Mouse (Mus musculus): Measurements from ENCODE around the gene Cldn6.

The Cldn6 gene

GRCm38 (mm10) chr17:23675564-23676281 is 3.3 kb upstream of the Cldn6 start:
- DNase-seq: peak; percentile 58 to 76

DNA sequence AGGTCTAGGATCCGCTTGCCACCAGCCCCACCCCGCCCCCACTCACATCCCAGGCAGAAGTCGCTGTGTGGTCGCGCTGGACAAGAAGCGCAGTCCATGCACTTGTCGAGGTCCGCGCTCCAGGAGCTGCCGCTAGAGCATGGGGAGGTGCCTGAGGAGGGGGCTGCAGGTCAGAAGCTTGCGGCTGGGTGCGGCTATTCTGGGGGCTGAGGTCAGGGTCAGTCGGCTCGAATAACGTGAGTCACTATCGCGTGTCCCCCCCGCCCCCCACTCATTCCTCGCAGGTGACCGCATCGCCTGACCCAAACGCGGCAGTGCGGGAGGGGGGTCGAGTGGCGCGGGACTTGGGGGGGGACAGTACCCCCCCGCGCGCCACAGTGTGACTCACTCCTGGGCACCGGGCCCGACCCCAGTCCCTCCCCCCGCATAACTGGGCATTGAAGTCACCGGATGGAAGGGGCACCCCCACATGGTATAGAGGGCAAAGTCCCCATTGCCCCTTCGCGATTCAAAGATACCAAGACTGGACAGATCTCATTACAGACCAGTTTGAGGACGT is 2.5 kb upstream of the Cldn6 start:
- DNase-seq: peak; percentile 52 to 72

DNA sequence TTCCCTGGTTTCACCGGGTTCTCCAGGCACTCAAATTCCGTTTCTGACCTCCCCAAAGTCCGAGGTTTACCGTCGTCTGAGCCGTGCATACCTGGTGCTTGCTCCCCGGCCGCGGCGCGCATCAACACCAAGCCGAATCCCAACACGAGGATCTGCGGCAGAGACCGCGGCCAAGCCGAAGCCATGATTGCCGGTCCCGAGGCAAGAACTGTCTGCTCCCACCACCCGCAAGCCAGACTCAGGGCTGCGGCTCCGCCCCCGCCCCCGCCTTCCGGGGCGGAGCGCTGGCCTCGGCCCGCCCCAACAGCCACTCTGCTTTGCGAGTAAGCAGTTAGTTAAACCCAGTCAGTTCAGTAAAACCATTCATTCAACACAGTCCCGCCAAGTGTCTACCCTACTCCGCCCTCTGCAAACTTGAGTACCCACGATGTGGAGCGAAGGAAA is 1.8 kb upstream of the Cldn6 start, which contains the start of gene Tnfrsf12a:
Gene Tnfrsf12a (minus strand): TSS at position 233 of the 444 bp plus-strand sequence.
- DNase-seq: peak; percentile 85 to 91

DNA sequence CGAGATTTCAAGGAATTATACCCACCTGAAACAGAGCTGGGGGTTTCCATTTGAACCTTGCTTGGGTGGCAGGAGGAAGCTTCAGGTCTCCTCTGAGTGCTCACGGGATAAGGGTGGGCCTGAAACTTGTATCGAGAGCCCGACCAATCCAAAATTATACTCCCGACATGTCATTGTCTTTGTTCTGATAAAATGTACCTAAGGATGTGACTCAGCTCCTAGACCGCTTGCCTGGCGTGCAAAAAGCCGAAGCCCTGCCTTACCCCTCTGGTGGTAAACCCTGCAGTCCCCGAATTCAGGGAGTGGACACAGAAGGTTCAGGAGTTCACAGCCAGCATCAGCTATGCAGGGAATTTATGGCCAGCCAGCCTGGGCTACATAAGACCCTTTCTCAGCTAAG is 1.3 kb downstream of the Cldn6 start:
- DNase-seq: no peak

DNA sequence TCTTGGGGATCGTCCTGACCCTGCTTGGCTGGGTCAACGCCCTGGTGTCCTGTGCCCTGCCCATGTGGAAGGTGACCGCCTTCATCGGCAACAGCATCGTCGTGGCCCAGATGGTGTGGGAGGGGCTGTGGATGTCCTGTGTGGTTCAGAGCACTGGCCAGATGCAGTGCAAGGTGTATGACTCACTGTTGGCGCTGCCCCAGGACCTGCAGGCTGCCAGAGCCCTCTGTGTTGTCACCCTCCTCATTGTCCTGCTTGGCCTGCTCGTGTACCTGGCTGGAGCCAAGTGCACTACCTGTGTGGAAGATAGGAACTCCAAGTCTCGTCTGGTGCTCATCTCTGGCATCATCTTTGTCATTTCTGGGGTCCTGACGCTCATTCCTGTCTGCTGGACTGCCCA is 2.0 kb downstream of the Cldn6 start:
- no peak for DNase-seq

DNA sequence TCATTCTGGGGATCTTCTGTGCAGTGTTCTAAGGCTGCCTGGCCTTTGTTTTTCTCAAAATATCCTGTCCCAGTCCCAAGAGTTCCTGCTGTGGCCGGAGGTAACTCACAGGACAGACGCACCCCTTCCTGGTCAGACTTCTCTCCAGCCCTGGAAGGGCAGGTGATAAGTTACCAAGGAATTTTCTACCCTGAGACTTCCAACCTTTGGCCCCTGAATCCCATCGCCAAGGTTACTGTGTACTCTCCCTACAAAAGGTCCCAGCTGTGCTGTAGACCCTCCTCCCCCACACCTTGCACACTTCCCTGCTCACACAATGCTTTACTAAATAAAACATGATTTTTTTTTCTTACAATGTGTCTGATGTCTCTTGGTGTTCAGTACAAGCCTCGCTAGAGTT is 3.0 kb downstream of the Cldn6 start:
- DNase-seq: no peak

- no peak for DNase-seq
These were observed 3.5 kb downstream of the Cldn6 start for GRCm38 (mm10) chr17:23682530-23682929.

GRCm38 (mm10) chr17:23683226-23683625 is 4.2 kb downstream of the Cldn6 start:
- no peak for DNase-seq

- peak; percentile 66 to 76 for DNase-seq
These were observed 5.0 kb downstream of the Cldn6 start, which contains the start of gene Cldn9 for GRCm38 (mm10) chr17:23683856-23684672. Gene Cldn9 (minus strand): TSS chr17:23684026.

- no peak for DNase-seq
These were observed 15.4 kb downstream of the Cldn6 start for GRCm38 (mm10) chr17:23694491-23694890.

GRCm38 (mm10) chr17:23695801-23696200 is 16.8 kb downstream of the Cldn6 start:
- no peak for DNase-seq

- DNase-seq: peak; percentile 52 to 67
These were observed 20.4 kb downstream of the Cldn6 start for GRCm38 (mm10) chr17:23699131-23700077.

DNA sequence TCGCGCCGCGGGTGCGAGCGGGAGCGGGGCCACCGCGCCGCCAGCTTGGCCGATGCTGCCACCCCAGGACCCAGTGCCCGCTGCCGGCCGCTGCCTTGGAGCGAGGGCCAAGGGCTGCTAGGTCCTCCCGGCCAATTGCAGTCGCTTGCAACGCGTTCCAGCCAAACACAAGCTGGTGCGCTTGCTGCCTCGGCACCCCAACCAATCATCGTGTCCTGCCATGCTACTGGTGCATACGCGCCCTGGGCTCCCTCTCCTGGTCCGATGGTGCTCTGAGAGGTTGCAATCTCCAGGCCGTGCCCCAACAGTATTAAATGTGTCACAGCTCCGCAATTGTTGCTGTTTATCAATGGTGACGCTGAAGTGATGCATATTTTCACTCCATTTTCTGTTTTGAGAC is 21.0 kb downstream of the Cldn6 start:
- DNase-seq: peak; percentile 92 to 95

DNA sequence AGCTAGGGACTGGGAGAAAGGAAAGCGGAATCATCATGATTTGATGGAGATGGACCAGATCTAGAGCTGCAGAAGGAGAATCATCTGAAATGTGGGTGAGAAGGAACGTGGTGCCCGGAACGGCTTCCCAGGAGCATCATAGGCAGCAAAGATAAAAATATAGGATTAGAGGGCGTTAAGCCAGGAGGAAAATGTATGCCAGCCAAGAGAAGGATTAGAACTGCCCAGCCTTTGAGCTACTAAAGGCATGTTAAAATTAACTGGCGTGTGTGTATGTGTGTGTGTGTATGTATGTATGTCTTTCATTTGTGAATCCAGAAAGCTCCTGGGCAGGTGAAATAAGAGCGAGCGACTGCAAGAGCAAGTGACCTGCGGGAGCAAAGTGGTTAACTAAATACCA is 24.3 kb downstream of the Cldn6 start:
- no peak for DNase-seq

DNA sequence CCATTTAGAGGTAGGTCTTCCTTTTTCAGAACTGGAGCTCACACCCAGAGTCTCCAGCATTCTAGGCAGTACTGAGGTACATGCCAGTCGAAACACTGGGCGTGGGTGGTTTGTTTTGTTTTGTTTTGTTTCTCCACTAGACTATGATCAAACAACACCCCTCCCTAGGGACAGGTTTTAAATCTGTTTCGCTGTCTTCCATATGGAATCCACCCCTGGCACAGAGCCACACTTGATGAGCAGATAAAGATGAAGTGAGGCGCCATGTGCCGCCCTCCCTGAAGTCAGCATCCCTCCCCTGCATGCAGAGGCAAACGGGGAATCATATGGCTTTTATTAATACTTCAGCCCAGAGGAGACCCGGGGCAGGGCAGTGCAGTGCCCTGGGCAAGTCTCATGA is 25.7 kb downstream of the Cldn6 start:
- no peak for DNase-seq

GRCm38 (mm10) chr17:23705525-23706104 is 26.6 kb downstream of the Cldn6 start:
- no peak for DNase-seq

GRCm38 (mm10) chr17:23706212-23706611 is 27.2 kb downstream of the Cldn6 start:
- DNase-seq: peak; percentile 85 to 88

- DNase-seq: no peak
These were observed 38.0 kb downstream of the Cldn6 start for GRCm38 (mm10) chr17:23717003-23717402.

DNA sequence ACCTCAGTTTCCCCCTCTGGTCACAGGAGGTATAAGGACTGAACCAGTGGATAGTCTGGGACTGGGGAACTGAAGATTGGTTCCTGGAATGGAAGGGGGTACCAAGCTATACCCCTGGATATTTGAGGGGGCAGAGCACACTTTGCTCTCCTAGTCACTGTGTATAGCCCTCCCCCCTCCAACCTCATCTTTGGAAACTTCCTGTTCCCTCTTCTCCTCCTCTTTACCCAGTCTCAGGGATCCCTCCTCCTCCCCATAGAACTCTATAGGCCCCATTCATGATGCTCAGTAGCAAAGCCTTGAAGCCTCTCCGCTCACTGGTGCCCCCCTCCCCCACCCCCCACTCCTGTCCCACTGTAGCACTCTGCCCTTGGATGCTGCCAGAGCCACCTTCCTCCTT is 40.4 kb downstream of the Cldn6 start:
- no peak for DNase-seq

GRCm38 (mm10) chr17:23721886-23722285 is 42.8 kb downstream of the Cldn6 start:
- DNase-seq: no peak

DNA sequence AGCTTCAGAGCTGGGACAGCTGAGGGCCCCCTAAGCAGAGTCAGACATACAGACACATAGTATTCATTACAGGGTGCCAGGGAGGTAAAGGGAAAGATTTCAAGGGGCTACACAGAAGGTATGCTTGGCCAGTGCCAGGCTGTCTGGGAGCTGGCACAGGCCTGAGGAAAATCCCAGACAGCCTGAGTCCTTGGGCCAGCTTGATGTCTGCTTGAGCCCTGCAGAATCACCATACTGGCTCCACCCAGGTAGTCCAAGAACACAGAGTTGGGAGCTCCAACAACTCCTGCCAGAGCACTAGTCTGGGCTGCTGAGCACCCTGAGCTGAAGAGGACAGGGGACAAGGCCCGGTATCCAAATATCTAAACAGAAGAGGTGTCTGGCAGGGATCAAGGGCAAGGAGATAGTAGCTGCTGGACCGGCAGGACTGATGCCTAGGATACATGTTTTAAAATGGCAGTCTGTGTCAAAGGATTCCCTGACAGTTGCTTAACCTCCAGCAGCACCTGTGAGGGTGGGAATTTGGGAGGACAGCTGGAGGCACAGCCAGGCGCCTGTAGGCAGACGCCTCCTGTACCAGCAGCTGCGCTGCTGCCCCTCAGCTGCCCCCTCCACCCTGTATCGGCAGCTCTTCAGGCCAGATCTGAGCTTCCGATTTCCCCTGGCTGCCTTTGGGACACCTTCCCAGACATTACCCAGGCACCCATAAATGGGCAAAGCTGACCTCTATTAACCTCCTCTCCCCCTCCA is 43.5 kb downstream of the Cldn6 start, which contains the start of gene 1520401A03Rik:
Gene 1520401A03Rik (minus strand): TSS at position 408 of the 750 bp plus-strand sequence.
- no peak for DNase-seq

Measured in kidney, postnatal 4 days (tissue).